Mouse (Mus musculus) CH12.LX (cell line): ENCODE results near the gene Ctbs.

ENCODE experiments used
- E2F4 ChIP-seq: IDR thresholded peaks from 2 replicates; pipeline ENCODE4 v1.6.1; 2011; ENCODE audit warnings: low read depth, low read length, improper control_type of control experiment; ENCODE audit not compliant: insufficient replicate concordance
- JUND ChIP-seq: conservative IDR thresholded peaks from 2 replicates; pipeline ENCODE4 v1.6.1; 2011; ENCODE audit warnings: low read depth, low read length, improper control_type of control experiment

GRCm38 (mm10) chr3:146412008-146412407, 37.6 kb upstream of the Ctbs start:
- TF ChIP-seq JUND (no peak), E2F4 (no peak)
